Mouse (Mus musculus) thymus, adult 18-20 months (tissue): ENCODE results near the gene Nrde2.

Experiments
- DNase-seq, 2 experiments: peaks; one replicate each; pipeline ENCODE4 v3.0.0; 2022; ENCODE audit warnings: mixed read lengths in 2 of 2

The Nrde2 gene

DNA sequence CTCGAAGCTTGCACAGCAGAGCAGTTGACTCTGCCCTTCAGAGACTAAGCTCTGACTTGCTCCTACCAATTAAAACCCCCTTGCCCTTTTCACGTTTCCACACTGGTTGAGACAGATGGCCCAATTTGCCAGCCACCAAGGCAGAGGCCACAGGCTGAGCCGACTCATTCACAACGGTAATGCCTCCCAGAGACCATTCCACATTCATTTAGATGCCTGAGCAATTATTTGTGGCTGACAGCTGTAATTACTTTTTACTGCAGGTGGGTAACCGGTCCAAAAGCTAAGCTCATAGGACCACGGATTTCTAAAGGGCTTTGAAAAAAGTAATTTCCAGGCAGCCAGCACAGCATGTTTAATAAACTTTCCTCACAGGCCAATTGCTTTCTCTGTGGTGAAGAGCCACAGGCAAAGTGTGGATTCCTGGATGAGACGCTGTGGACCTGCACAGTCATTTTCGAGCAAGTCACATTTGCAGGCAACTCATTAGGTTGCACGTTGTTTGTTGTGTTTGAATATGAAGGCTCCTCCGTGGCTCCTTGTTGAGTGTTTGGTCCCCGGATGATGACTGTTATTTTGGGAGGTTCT, 17.1 kb upstream of the Nrde2 start:
- no peak for DNase-seq

DNA sequence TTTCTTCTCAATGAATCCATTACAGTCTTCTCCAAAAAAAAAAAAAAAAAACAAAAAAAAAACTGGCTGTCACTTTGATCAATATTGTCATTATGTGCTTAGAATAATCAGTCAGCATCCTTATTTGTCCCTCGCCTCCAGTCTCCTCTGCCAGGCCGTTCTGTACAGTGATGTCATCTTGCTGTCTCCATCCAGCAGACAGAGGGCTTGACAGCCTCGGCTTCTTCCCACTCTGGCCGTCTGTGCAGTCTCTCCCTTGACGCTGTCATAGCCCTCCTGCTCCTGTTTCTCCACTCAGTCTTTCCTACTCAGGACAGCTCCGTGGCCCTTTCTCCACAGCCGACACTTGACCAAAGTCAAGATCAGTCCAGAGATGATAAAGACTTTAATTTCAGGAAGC, 13.0 kb upstream of the Nrde2 start:
- DNase-seq: no peak

DNA sequence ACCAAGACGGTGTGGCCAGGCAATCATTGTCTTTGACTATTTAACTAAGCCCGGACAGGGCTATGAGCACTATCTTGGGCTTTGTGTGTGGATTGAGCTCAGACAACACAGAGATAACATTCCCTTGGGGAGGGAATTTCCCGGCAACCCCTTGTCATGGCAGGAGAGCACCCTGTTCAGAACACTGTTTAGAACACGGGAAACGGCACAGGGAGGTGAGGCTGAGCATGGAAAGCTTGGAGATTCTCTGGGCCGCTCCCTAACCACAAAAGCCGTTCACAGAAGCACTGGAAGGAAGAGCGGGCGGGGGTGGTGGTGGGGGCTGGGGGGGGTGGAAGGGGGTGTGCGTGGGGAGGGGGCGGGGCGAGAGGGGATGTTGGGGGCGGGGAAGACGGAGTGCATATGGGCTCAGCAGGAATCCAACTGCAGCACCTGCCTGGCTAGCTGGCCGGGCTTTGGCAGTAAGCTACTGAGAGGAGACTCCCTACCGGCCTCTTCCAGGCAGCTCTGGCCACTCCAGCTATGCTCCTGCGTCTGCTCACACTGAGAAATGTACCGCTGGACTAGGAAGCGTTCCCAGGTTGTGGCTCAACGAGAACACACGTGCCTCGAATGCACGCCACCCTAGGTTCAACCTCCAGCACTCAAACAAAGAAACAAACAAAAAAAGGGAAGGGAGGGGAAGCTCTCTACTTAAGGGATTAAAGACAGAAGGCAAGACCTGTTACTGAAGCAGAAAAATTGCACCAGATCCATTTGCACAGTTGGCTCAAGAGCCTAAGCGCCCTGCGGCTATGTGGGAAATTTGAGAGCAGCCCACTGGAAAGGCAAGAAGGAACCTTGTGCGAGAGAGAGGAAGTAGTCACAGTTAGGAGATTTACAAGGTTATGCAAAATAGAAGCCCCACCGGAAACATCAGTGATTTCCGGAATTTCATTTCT, 8.7 kb upstream of the Nrde2 start:
- peak; percentile 15 to 22 for DNase-seq

DNA sequence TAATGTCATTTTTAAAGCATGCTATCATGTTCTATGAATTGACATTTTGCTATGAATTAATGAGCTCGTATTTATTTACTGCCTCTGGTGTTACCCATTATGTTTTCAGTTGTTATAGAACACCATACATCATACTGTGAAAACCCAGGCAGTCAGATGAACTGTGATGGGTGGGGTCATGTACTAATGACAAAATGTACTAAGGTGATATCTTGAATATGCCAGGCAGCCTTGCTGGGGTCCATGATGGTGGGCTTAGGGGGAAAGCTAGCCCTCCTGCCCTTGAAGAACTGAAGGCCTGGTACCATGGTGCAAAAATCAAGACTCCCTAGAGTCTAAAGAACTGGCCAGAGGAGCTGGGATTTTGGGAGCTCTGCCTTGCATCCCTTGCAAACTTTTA, 8.0 kb upstream of the Nrde2 start:
- DNase-seq: no peak

DNA sequence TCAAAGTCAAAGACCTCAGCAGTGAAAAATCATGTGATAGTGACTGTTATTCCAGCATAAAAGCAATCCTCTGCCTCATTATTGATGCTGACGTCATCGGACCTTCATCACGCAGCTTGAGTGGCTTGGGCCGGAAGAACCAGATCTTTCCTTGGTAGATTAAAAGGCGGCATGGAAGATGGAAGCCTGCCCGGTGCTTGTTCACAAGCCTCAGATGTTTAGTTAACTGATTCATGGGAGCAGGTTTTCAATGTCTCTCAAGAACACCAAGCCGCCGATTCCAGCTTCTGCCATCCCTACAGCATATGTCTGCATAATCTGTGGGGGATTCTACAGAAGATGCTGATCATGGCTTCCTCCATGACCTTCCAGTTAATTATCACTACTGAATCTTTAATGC, 7.5 kb upstream of the Nrde2 start:
- DNase-seq: no peak

DNA sequence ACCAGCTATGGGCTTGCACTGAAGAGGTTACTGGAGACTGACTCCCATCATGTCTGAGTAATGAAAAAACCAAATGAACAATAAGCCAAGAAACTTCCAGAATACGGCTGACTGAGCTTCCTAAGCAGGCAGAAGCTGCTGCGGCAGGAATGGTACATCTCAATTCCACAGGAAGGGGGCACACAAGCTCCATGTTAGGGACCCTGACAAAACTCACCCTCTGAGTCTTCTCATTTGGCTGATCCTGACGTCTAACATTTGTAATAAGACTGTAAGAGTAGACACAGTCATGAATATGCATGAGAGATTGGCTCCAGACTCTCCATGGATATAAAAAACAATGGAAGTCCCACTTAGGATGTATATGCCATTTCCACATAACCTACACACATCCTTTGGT, 6.7 kb upstream of the Nrde2 start:
- no peak for DNase-seq

DNA sequence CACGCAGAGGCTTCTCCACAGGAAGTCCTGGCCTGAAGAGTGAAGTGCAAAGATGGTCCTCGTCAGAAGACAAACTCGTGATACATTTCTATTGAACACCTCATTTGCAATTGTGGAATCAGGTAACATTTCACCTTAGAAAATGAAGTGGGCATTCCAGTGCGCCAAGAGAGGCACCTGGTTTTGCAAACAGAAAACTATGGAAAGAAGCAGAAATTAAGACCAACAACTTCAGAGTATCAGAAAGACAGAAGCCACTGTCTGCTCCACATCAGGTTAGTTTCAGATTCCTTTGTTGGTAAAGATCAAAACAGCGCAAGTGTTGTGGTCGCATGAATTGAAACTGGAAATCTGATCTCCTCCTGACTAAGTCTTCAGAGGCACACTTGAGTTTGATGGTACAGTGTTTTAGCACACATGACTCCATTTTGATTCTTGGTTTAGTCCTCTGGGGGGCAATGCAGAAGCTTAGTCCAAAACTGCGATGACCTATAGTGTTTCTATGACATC, 5.6 kb upstream of the Nrde2 start:
- DNase-seq: no peak

DNA sequence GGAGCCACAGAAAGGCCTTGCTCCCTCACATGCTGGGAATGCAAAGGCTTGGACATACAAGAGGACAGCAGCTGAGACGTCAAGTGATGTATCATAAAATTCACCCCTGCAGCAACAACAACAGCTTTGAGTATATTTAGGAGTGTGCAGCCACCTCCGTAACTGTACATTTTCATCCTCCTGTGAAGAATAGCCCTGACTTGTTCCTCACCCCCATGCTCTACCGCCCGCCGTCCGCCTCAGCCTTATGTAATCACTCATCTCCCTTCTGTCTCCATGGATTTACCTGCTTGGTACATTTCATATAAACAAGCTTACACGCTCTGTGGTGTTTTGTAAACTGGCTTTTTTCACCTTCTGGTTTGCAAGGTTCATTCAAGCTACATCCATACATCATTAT, 7.0 kb downstream of the Nrde2 start:
- no peak for DNase-seq

DNA sequence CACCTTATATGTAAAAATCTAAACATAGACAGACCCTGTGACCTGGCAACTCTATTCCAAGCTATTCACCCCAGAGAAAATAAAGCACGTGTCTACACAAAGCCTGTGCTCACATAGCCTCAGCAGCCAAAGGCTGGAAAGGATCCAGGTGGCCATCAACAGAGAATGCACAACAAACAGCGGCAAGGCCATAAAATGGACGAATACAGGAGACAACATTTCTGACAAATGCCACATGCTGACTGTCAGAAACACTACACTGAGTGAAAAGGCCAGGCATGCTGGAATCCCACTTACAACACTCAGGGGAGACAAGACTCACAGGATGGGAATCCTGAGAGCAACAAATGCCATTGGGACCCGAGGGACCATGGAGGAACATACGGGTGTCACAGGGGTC, 15.2 kb downstream of the Nrde2 start:
- DNase-seq: no peak

DNA sequence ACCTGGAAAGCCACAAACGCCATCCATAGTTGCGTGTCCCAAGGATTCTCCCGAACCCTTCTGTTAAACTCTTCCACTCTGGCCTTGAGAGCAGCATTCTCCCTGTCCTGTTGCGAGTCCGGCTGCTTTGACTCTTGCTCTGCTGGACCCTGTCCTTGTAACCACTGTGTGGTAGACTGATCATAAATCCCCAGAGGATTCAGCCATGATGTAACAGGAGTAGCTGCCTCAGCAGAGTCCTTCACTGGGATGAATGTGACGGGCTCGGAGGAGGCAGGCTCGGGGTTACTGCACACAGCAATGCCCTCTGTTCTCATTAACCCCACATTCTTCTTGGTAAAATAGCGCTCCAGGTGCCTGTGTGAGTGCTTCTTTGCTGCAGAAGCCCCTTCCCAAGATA, 15.7 kb downstream of the Nrde2 start:
- DNase-seq: no peak

DNA sequence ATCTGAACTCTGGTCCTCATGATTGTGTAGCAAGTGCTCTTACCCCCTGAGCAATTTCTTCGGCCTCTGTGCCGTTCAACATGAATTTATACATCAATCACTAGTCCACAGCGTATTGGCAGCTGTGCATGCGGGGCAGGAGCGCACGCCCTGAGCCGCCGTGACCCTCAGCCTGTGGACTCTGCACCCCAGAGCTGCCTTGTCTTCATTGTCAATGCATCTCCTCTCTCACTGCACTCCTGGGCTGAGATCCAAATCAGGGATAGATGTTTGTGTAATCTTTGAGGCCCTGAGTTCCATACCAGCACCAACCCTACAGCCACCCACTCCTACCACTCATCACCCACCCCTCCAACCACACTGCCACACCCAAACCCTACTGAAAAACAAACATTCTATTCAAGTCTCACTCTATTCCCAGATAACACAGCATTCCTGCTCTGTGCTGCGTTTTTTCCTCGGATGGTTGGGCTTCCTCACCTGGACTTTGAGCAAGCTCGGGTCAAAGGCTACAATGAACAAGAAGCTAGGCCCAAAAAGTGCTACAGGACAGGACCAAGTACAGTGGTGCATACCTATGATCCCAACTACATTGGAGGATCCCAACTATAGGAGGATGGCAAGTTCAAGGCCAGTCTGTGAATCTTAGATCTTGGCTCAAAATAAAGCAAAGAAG, 16.5 kb downstream of the Nrde2 start:
- no peak for DNase-seq

DNA sequence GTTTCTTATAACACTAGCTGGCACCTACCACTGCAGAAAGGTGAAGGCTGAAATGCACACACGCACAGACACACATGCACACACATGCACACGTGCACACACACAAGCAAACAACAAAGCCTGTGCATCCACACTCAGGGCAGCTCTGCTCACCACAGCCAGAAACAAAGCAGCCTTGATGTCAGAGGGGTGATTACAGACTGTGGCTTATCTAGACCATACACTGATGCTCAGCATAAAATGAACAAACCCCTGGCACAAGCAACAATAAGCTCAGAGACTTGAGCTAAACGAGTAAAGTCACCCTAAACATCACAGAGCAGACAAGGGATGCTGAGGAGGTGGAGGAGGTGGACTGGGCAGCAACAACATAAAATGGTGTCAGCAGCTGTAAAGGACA, 24.3 kb downstream of the Nrde2 start:
- no peak for DNase-seq

DNA sequence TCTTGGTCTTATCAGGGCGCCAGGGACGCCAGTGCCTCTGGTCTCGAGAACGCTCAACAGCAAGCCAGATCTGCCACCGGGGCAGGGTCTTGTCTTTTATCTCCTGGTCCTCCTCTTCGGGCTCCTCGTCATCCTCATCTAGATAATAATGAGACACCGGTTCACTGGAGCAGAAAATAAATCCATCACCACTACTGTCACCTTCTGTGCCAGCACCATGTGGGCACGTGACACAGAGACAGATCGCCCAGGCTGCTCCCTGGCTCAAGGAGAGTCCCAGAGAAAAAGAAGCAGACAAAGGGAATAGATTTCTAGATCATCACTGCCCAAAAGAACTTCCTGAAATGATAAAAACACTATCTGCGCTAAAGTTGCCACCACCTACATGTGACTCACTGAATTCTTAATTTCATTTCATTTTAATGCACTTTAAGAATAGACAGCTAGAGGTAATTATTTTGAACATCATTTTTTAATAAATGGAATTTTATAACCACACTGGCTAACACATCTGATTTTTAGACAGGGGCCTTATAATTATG, 25.0 kb downstream of the Nrde2 start:
- DNase-seq: no peak

DNA sequence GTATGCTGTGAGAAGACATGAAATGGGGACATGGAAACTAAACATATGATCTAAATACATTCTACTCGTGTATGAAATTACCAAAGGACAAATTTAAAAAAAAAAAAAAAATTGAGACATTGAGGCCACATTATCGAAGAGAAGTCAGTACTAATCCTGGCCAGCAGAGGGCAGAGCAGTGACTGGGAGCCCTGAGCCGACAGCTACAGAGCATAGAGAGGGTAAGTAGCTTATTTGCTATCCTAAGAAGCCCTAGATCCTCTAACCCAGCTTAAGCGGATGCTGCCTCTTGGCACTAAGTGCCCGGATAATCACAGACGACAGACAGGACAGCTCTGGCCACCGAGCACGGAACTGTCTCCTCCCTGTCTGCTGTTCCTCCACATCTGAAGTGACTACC, 27.8 kb downstream of the Nrde2 start:
- DNase-seq: no peak

DNA sequence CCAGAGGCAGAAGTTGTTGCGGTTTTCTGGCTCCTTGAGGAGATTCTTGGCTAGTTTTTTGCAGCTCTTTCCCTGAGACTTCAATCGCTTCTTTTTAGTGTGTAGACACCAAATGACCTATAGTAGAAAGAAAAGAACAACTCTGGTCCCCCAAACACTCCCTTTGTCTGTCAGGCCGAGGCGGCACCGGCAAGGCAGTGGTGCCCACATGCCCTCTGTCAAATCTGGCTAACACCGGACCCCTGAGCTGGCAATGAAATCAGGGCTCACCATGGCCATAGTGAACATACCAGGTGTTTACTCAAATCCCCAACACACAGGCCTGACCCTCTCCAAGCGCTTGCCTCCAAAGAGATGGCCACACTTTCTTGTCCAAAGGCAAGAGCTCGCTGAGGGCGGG, 28.3 kb downstream of the Nrde2 start:
- DNase-seq: no peak

DNA sequence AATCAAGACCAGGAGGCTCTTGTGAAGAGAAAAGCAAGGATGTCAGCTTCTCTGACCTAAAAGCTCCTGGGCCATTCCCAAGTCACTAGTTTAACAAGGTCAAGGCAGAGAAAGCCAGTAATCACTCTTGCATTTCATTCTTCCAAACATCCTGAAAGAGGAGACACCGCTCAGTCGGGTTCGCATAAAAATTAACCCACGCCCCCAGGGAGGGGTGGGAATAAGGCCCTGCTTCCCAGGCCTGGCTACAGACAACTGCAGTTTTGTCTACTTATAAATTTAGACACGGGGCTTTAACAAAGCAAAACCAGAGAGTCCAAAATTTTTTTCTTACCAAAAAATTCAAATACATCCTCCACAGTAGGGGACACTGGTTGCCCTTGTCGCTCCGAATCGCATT, 30.5 kb downstream of the Nrde2 start:
- no peak for DNase-seq

DNA sequence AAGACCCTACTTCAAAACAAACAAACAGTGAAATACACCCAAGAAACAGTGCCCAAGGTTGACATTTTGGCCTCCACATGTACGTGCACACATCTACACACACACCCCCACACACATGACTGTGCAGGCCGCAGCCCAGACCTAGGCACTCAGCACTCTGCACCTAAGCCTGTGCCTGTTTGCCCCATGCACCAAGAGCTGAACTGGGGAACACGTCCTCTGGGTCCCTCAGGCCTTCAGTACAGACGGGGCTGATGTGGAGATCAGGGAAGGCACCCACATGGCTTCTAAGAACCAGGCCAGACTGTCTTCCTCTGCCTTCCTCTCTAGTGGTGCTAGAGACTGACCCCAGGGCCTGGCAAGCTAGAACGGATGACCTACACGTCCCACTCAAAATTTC, 30.9 kb downstream of the Nrde2 start:
- DNase-seq: no peak

DNA sequence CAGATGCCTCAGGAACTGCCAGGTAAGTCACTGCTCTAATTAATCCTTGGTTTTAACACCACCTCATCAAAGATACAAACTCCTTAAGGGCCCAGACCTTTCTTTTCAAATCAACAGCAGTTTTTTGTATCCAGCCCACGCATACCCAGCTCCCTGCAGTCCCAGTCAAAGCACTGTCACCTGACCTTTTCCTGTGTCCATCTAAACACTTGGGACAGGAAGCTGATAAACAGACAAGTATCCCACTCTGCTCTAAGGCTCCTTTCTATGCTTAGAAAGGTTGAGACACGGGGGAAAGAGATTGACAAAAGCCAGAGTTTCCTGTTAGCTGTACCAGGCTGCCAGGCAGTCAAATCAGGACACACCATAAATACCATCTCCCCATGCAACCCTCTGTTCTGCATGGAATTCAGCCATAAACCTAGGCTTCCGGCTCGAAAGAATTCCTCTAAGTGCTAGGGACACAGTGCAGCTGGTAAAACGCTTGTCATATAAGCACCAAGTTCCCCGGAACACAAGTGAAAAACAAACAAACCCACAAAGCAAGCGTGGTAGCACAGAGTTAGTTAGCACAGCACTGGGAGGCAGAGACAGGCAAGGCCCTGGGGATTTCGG, 31.5 kb downstream of the Nrde2 start:
- no peak for DNase-seq

DNA sequence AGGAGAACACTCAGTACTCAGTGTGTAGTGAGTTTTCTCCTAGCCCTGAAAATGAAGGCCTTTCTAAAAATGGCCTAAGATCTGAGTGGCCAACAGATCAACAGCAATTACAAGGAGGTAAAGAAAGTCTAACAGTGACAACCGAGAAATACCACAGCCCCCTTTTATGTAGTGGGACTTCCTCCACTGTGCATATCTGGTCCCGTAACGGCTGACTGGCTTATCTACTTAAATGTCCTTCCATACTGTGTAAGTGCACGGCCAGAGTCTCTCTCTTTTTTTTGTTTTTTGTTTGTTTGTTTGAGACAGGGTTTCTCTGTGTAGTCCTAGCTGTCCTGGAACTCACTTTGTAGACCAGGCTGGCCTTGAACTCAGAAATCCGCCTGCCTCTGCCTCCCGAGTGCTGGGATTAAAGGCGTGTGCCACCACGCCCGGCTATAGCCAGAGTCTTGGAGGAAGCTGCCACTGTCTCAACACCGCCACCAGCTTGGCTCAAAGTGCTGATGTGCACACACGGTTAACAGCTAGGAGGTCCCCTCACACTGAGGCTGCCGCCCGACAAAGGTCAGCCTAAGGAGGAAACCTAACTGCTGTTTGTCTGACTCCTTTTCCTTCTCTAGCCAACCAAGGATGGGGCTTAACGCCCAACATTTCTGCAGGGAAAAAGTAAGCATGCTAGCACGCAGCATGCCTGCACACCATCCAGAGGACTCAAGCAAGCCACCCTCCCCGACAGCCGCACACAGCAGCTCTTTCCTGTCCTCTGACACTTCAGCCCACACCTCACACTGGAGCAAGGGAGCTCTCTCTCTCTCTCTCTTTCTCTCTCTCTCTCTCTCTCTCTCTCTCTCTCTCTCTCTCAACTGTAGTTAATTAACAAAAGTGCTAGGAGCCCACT, 32.2 kb downstream of the Nrde2 start:
- no peak for DNase-seq

DNA sequence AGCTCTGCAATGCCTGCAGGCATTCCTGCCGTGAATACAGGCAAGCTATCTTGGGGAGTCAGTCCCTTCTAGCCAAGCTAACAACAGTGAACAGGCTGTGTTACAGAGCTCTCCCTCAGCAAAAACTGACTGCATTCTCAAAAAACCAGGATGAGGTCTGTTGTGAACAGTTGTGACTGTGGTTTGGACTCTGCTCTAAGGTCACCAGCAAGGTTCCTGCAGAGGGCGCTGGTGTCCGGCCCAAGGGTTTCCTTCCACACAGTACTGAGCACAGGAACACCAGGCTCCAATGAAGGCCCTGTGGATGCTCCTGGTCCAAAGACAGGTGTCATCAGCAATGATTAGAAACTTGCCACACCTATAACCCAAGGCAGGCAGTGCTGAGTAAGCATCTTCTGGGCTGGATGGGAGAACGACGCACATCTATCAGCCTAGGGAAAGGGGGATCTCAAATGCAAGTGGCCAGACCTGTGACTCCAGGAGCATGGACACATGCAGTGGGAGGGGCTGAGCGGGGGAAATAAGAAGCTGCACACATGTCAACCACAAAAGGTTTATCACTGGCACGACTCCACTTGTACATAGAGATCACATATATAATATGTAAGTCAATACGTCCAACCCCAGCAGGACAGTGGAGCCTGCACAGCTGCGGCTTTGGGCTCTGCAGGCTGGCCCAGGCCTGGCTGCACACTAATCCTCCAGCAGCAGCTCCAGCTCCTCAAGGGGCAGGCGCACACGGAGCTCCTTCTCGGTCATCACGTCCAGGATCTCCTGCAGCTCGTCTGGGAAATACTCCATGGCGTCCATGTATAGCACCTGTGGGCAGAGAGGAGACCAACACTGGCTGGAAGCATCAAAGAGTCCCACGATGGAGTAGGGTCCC, 34.3 kb downstream of the Nrde2 start:
- DNase-seq: no peak

DNA sequence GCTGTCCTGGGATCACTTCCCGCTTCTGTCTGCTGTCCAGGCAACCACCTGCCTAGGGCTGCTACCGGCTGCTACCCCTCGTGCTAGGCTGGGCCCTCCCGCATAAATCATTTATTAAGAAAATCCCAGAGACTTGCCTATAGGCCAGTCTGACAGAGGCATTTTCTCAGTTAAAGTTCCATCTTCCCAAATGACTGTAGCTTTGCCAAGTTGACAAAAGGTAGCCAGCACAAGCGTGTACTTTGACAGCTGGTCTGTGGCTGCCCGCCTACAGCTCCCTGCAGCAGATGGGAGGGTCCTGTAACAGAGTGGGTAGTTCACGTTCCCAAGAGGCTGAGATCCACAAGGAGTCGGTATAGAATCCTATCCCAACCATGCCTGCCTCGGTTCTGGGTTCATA, 36.0 kb downstream of the Nrde2 start:
- DNase-seq: no peak
